Mouse (Mus musculus) heart, postnatal 0 days (tissue): ENCODE results near the gene Rlbp1.

Experiments used
- CTCF ChIP-seq: IDR thresholded peaks from 2 replicates; pipeline ENCODE4 v1.5.1; 2016; ENCODE audit warnings: antibody characterized with exemption, control low read depth, low read depth
- EP300 ChIP-seq: IDR thresholded peaks from 2 replicates; pipeline ENCODE4 v1.6.1; 2016; ENCODE audit warnings: antibody characterized with exemption, low read depth

GRCm38 (mm10) chr7:79362208-79362607 lies 24.6 kb downstream of the Rlbp1 start:
- TF ChIP-seq CTCF (no peak), EP300 (no peak)
